Mouse (Mus musculus) ES-Bruce4 (cell line): Measurements from ENCODE around the gene Pofut1.

Source experiments
- CTCF ChIP-seq: IDR thresholded peaks from one replicate; pipeline ENCODE4 v1.8.1; 2011; ENCODE audit warnings: low read depth, low read length
- EP300 ChIP-seq: IDR thresholded peaks from 2 replicates; pipeline ENCODE4 v1.6.1; 2011; ENCODE audit warnings: low read depth, low read length; ENCODE audit not compliant: insufficient read depth
- POLR2A ChIP-seq: IDR thresholded peaks from one replicate; pipeline ENCODE4 v1.8.1; 2011; ENCODE audit warnings: low read length; ENCODE audit not compliant: insufficient read depth

DNA sequence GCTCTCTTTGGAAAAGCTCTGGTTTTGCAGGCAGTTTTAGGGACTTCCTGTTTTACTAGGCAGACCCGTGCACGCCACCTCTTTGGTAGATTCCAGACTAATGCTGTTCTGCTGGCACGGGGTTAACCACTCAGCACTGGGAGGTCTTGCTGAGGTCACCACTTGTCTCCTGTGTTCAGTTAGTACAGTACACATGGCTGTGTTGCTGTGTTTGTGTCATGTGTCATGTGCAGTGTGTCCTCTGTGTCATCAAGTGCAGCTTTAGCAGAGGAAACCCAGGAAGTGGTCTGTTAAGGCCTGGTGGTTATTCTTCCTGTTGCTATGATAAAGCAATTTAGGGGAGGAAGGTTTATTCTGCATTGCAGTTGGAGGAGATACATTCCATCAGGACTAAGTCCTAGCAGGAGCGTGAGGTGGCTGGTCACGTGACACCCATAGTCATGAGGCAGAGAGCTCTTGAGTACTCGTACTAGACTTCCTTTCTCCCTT lies 26.5 kb upstream of the Pofut1 start:
- TF ChIP-seq CTCF (no peak), EP300 (no peak), POLR2A (no peak)
